Mouse (Mus musculus) forebrain, embryonic 14.5 days (tissue): ENCODE results near the gene Dnm2. TPM values are rescaled to one million over a fixed set of nuclear protein-coding genes. Genes with fewer than 3 reads are reported as not detected.

Experiments
- ATAC-seq: fragments of 200-750 bp; cut with Nextera tagmentation; 2 replicates; pipeline ENCODE4 v1.8.0; 2017; ENCODE audit warnings: mild to moderate bottlenecking, moderate library complexity
- DNase-seq: peaks from one replicate; pipeline ENCODE4 v3.0.0-alpha.2; 2015; ENCODE audit warnings: low spot score
- H3K27ac ChIP-seq: fragments of 300-500 bp; sonication (generic); 2 replicates; pipeline ENCODE4 v1.5.1; 2014; ENCODE audit warnings: low read depth, mild to moderate bottlenecking, control low read depth, low read length, moderate library complexity
- H3K27me3 ChIP-seq: fragments of 300-500 bp; sonication (generic); replicated peaks from 2 replicates; pipeline ENCODE4 v1.6.1; 2014; ENCODE audit warnings: low read length, control low read depth, mixed read lengths; ENCODE audit not compliant: control insufficient read depth, insufficient read depth
- H3K36me3 ChIP-seq: fragments of 300-500 bp; sonication (generic); 2 replicates; pipeline ENCODE4 v1.6.1; 2014; ENCODE audit warnings: low read length, control low read depth; ENCODE audit not compliant: control insufficient read depth, insufficient read depth
- H3K4me1 ChIP-seq: fragments of 300-500 bp; sonication (generic); 2 replicates; pipeline ENCODE4 v1.6.1; 2014; ENCODE audit warnings: antibody characterized with exemption, low read length, control low read depth; ENCODE audit not compliant: control insufficient read depth, insufficient read depth
- H3K4me2 ChIP-seq: fragments of 300-500 bp; sonication (generic); 2 replicates; pipeline ENCODE4 v1.6.1; 2014; ENCODE audit warnings: mild to moderate bottlenecking, control low read depth, low read length
- H3K4me3 ChIP-seq: fragments of 300-500 bp; sonication (generic); 2 replicates; pipeline ENCODE4 v1.5.1; 2014; ENCODE audit warnings: low read depth, low read length, control low read depth
- H3K9ac ChIP-seq: fragments of 300-500 bp; sonication (generic); 2 replicates; pipeline ENCODE4 v1.6.1; 2014; ENCODE audit warnings: mild to moderate bottlenecking, low read length, control low read depth, moderate library complexity
- H3K9me3 ChIP-seq: fragments of 300-500 bp; sonication (generic); replicated peaks from 2 replicates; pipeline ENCODE4 v1.6.1; 2016; ENCODE audit warnings: low read length, control low read depth, mixed read lengths; ENCODE audit not compliant: control insufficient read depth
- WGBS: fragments of 180-500 bp; shearing (Covaris S2); extraction: QIAGEN DNeasy Blood & Tissue Kit; methylation state at CpG from one replicate; pipeline ENCODE4 v1.1.7; 2014; 5-methylcytosine and 5-hydroxymethylcytosine counted together
- polyA plus RNA-seq: library from polyadenylated mRNA; unstranded; fragments of >200 nt; fragmentation: Nextera tagmentation; extraction: Ambion mirVana; gene quantifications from 2 replicates; pipeline ENCODE4 v1.2.1, GENCODE M21; 2014

Gene Dnm2
- polyA plus RNA-seq, 1 experiment from 2014 or later, result 54.2 TPM

GRCm38 (mm10) chr9:21425556-21425945, 843 bp downstream of the Dnm2 start:
- H3K4me1 ChIP-seq, result peaks cover 23% of the 10 kb centered on the region
- peak overlapping the region; percentile 94 for H3K4me3 ChIP-seq
- H3K4me2 ChIP-seq, result peak overlapping the region; percentile 94
- peak overlapping the region; percentile 94 for H3K9ac ChIP-seq
- peaks cover 13% of the 10 kb centered on the region for H3K36me3 ChIP-seq
- H3K27ac ChIP-seq, result no peak overlapping the region; the same call in 1 of the 2 replicates
- no peaks in the 10 kb centered on the region for H3K27me3 ChIP-seq
- no peaks in the 10 kb centered on the region for H3K9me3 ChIP-seq
- no peak for ATAC-seq
- WGBS, result 13% methylated on average over 6 of the region's 6 CpGs
- no peak for DNase-seq

- 50% methylated on average over 1 of the region's 1 CpGs for WGBS
- Histone ChIP-seq H3K36me3 (peaks cover 8% of the 10 kb centered on the region), H3K27me3 (no peaks in the 10 kb centered on the region), H3K9ac (peak overlapping the region; percentile 94), H3K4me3 (peak overlapping the region; percentile 94), H3K27ac (no peak overlapping the region), H3K4me1 (peaks cover 26% of the 10 kb centered on the region), H3K4me2 (peak overlapping the region; percentile 94), H3K9me3 (no peaks in the 10 kb centered on the region)
- ATAC-seq (no peak), DNase-seq (no peak)
Measured at GRCm38 (mm10) chr9:21426013-21426412, 1.3 kb downstream of the Dnm2 start.

GRCm38 (mm10) chr9:21426525-21426924, 1.8 kb downstream of the Dnm2 start:
- ATAC-seq (no peak), DNase-seq (no peak)
- Histone ChIP-seq H3K9ac (no peak overlapping the region), H3K4me2 (no peak overlapping the region), H3K4me1 (peaks cover 28% of the 10 kb centered on the region), H3K4me3 (no peak overlapping the region), H3K27me3 (no peaks in the 10 kb centered on the region), H3K36me3 (peaks cover 3% of the 10 kb centered on the region; the same call in 1 of the 2 replicates), H3K9me3 (no peaks in the 10 kb centered on the region), H3K27ac (no peak overlapping the region)
- 85% methylated on average over 2 of the region's 2 CpGs for WGBS

- Histone ChIP-seq H3K27me3 (no peaks in the 10 kb centered on the region), H3K4me2 (no peak overlapping the region), H3K9me3 (no peaks in the 10 kb centered on the region), H3K4me1 (peaks cover 28% of the 10 kb centered on the region), H3K9ac (no peak overlapping the region), H3K36me3 (no peaks in the 10 kb centered on the region), H3K4me3 (no peak overlapping the region), H3K27ac (no peak overlapping the region)
- DNase-seq (no peak), ATAC-seq (no peak)
- 83% methylated on average over 2 of the region's 2 CpGs for WGBS
Measured at GRCm38 (mm10) chr9:21427773-21428172, 3.1 kb downstream of the Dnm2 start.

GRCm38 (mm10) chr9:21428178-21428577, 3.5 kb downstream of the Dnm2 start:
- 96% methylated on average over 6 of the region's 6 CpGs for WGBS
- Histone ChIP-seq H3K4me3 (no peak overlapping the region), H3K27ac (no peak overlapping the region), H3K9me3 (no peaks in the 10 kb centered on the region), H3K4me2 (no peak overlapping the region), H3K27me3 (no peaks in the 10 kb centered on the region), H3K36me3 (no peaks in the 10 kb centered on the region), H3K9ac (no peak overlapping the region), H3K4me1 (peaks cover 28% of the 10 kb centered on the region)
- DNase-seq, result no peak
- no peak for ATAC-seq

GRCm38 (mm10) chr9:21430724-21431123, 6.0 kb downstream of the Dnm2 start:
- peak; percentile 92 for ATAC-seq
- no peaks in the 10 kb centered on the region for H3K9me3 ChIP-seq
- peak; percentile 87 for DNase-seq
- H3K4me3 ChIP-seq, result no peak overlapping the region
- WGBS, result 22% methylated on average over 7 of the region's 7 CpGs
- H3K4me2 ChIP-seq, result 0 out of 2 replicates have a peak overlapping the region, but pooled peaks have one; percentile 10
- peak overlapping the region; percentile 69 for H3K27ac ChIP-seq
- H3K36me3 ChIP-seq, result no peaks in the 10 kb centered on the region
- no peaks in the 10 kb centered on the region for H3K27me3 ChIP-seq
- no peak overlapping the region for H3K9ac ChIP-seq
- H3K4me1 ChIP-seq, result peaks cover 25% of the 10 kb centered on the region

GRCm38 (mm10) chr9:21432066-21432465, 7.4 kb downstream of the Dnm2 start:
- no peak for DNase-seq
- Histone ChIP-seq H3K9me3 (no peaks in the 10 kb centered on the region), H3K36me3 (no peaks in the 10 kb centered on the region), H3K4me3 (no peak overlapping the region), H3K4me2 (no peak overlapping the region), H3K4me1 (peaks cover 14% of the 10 kb centered on the region; the same call in 1 of the 2 replicates), H3K9ac (no peak overlapping the region), H3K27ac (no peak overlapping the region), H3K27me3 (no peaks in the 10 kb centered on the region)
- 88% methylated on average over 7 of the region's 7 CpGs for WGBS
- no peak for ATAC-seq

- no peak overlapping the region for H3K4me3 ChIP-seq
- no peaks in the 10 kb centered on the region for H3K27me3 ChIP-seq
- WGBS, result 76% methylated on average over 8 of the region's 8 CpGs
- no peaks in the 10 kb centered on the region for H3K9me3 ChIP-seq
- no peak overlapping the region for H3K9ac ChIP-seq
- ATAC-seq (no peak), DNase-seq (no peak)
- no peaks in the 10 kb centered on the region for H3K36me3 ChIP-seq
- no peak overlapping the region for H3K4me2 ChIP-seq
- peaks cover 14% of the 10 kb centered on the region; the same call in 1 of the 2 replicates for H3K4me1 ChIP-seq
- H3K27ac ChIP-seq, result no peak overlapping the region
Measured at GRCm38 (mm10) chr9:21433766-21434165, 9.1 kb downstream of the Dnm2 start.

GRCm38 (mm10) chr9:21434410-21434809, 9.7 kb downstream of the Dnm2 start:
- Histone ChIP-seq H3K9me3 (no peaks in the 10 kb centered on the region), H3K4me1 (peaks cover 14% of the 10 kb centered on the region; the same call in 1 of the 2 replicates), H3K4me2 (no peak overlapping the region), H3K27ac (no peak overlapping the region), H3K4me3 (no peak overlapping the region), H3K36me3 (no peaks in the 10 kb centered on the region), H3K9ac (no peak overlapping the region), H3K27me3 (no peaks in the 10 kb centered on the region)
- ATAC-seq (no peak), DNase-seq (no peak)
- WGBS, result 80% methylated on average over 2 of the region's 2 CpGs
